Mouse (Mus musculus) thymus, adult 2 months (tissue): Measurements from ENCODE around the gene Synpo2. TPM values are rescaled to one million over a fixed set of nuclear protein-coding genes. Genes with fewer than 3 reads are reported as not detected.

Experiments
- DNase-seq: peaks from one replicate; pipeline ENCODE4 v3.0.0; 2021
- H3K27ac ChIP-seq: fragments of 200-500 bp; 2 replicates; pipeline ENCODE4 v1.5.1; 2012; ENCODE audit warnings: low read length, control low read depth; ENCODE audit not compliant: control insufficient read depth, insufficient read depth
- H3K27me3 ChIP-seq: fragments of 200-500 bp; 2 replicates; pipeline ENCODE4 v1.6.1; 2012; ENCODE audit warnings: mild to moderate bottlenecking, low read length, moderate library complexity, mixed read lengths; ENCODE audit not compliant: control insufficient read depth, insufficient read depth
- H3K36me3 ChIP-seq: fragments of 200-500 bp; 2 replicates; pipeline ENCODE4 v1.6.1; 2012; ENCODE audit warnings: mild to moderate bottlenecking, low read length, moderate library complexity; ENCODE audit not compliant: control insufficient read depth, insufficient read depth
- H3K4me1 ChIP-seq: fragments of 200-500 bp; replicated peaks from 2 replicates; pipeline ENCODE4 v1.6.1; 2012; ENCODE audit warnings: low read length; ENCODE audit not compliant: control insufficient read depth, insufficient read depth
- H3K4me3 ChIP-seq: fragments of 200-500 bp; 2 replicates; pipeline ENCODE4 v1.5.1; 2012; ENCODE audit warnings: mild to moderate bottlenecking, low read length, control low read depth, moderate library complexity; ENCODE audit not compliant: control insufficient read depth, insufficient read depth
- CTCF ChIP-seq: fragments of 200-500 bp; IDR thresholded peaks from 2 replicates; pipeline ENCODE4 v1.5.1; 2012; ENCODE audit warnings: mild to moderate bottlenecking, control low read depth, low read length, moderate library complexity, borderline replicate concordance; ENCODE audit not compliant: control insufficient read depth, poor library complexity, insufficient read depth; ENCODE audit errors: extremely low read depth
- POLR2A ChIP-seq: fragments of 200-500 bp; IDR thresholded peaks from 2 replicates; pipeline ENCODE4 v1.6.1; 2012; ENCODE audit warnings: mild to moderate bottlenecking, low read length, control low read depth, moderate library complexity; ENCODE audit not compliant: control insufficient read depth, poor library complexity, insufficient read depth; ENCODE audit errors: extremely low read depth
- WGBS: fragments of 180-500 bp; shearing (Covaris S2); methylation state at CpG from one replicate; pipeline ENCODE4 v1.1.7; 2018; 5-methylcytosine and 5-hydroxymethylcytosine counted together
- polyA plus RNA-seq: library from polyadenylated mRNA; depleted of rRNA; stranded (reverse); fragments of >200 nt; gene quantifications from 2 replicates; pipeline ENCODE4 v1.2.3, GENCODE M21; 2012; rRNA removed

Gene Synpo2
- 6.7 and 8.7 TPM in 2 replicates for polyA plus RNA-seq

DNA sequence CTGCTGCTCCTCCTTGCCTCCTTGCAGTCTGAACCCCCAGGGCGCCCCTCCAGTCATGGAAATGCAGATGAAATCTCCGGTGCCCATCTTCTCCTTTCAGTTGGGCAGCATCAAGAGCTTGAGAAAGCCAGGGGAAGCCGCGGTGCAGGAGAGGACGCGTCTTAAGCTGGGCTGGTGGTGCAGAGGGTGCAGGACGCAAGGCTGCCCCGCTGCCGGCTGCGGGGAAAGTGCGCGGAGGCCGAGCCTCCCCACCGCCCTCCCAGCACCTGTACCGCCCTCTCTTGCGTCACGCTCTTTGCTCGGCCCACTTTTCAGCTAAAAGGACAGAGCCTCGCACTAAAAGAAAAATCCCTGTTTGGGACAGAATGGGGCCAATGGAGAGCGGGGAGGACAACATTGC lies at the start of gene Synpo2:
Gene Synpo2, minus strand, starts transcription at position 229 of the 400 bp plus-strand sequence.
- peak; percentile 3 for DNase-seq
- Histone ChIP-seq H3K4me3 (peak within 1 kb of the TSS; percentile 22), H3K36me3 (no peaks in the 10 kb centered on the region), H3K4me1 (no peaks in the 10 kb centered on the region; the same call in 1 of the 2 replicates), H3K27me3 (peaks cover 4% of the 10 kb centered on the region; the same call in 1 of the 2 replicates), H3K27ac (no peak within 1 kb of the TSS)
- WGBS, result 7% methylated on average over 20 of the region's 20 CpGs
- no peak for TF ChIP-seq POLR2A
- TF ChIP-seq CTCF, result no peak

- DNase-seq, result no peak
- TF ChIP-seq CTCF (no peak), POLR2A (no peak)
- Histone ChIP-seq H3K4me1 (no peaks in the 10 kb centered on the region), H3K27me3 (no peaks in the 10 kb centered on the region), H3K4me3 (no peak overlapping the region), H3K27ac (no peak overlapping the region), H3K36me3 (no peaks in the 10 kb centered on the region)
Observed at GRCm38 (mm10) chr3:123285649-123286048, 49.7 kb upstream of the Synpo2 start.

DNA sequence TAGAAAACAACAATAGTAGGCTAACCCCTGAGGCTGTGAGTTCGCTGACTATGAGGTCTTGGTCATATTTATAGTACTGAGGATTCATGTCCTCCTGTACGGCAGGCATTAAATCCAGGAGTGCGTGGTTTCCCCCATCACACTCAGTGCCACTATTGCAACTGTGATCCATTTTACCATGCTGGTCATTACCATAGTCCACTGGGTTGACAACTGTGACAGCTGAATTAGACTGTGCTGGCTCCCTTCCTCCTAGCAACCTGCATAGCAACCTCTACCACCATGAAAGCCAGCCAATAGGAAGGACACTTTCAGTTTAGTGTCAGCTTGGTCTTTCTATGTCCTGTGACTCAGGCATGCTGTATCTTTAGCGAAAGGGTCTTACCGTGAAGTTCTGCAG lies 48.3 kb upstream of the Synpo2 start:
- H3K4me1 ChIP-seq, result no peaks in the 10 kb centered on the region
- no peak overlapping the region for H3K27ac ChIP-seq
- no peaks in the 10 kb centered on the region for H3K36me3 ChIP-seq
- WGBS, result 97% methylated on average over 5 of the region's 5 CpGs
- no peaks in the 10 kb centered on the region for H3K27me3 ChIP-seq
- no peak for DNase-seq
- H3K4me3 ChIP-seq, result no peak overlapping the region
- no peak for TF ChIP-seq CTCF
- TF ChIP-seq POLR2A, result no peak

DNA sequence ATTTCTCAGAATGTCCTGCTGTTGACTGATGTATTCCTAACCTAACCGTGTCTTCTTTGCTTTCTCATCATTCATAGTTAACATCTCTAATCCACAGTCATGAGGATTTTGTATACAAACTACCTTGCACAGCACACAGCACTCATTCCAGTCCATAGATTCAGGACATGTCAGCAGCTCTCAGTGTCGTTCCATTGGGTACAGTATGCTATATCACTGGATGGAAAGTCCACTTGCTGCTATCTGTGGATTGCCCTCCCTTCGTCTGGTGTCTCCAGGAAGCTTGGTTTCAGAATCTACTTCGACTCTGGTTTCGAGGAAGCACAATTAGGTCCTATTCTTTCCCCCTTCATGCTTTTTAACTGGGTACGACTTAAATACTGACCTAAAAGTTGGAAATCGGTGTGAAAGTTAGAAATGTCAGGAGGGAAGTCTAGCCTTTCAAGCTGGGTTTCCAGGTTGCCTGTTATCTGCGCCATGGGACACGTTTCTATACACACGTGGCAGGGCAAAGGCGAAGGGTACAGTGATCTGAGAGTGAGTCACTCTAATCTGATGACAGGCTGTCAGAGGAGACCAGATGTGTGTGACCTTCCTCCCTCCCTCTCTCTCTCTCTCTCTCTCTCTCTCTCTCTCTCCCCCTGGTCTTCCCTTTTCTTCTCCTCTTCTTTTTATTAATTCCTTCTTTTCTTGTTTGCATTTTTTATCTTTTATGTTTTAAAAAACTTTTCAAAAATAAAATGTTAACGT lies 47.1 kb upstream of the Synpo2 start:
- Histone ChIP-seq H3K4me3 (no peak overlapping the region), H3K27me3 (no peaks in the 10 kb centered on the region), H3K36me3 (no peaks in the 10 kb centered on the region), H3K27ac (no peak overlapping the region), H3K4me1 (no peaks in the 10 kb centered on the region)
- TF ChIP-seq POLR2A (no peak), CTCF (no peak)
- no peak for DNase-seq
- WGBS, result 91% methylated on average over 12 of the region's 12 CpGs

DNA sequence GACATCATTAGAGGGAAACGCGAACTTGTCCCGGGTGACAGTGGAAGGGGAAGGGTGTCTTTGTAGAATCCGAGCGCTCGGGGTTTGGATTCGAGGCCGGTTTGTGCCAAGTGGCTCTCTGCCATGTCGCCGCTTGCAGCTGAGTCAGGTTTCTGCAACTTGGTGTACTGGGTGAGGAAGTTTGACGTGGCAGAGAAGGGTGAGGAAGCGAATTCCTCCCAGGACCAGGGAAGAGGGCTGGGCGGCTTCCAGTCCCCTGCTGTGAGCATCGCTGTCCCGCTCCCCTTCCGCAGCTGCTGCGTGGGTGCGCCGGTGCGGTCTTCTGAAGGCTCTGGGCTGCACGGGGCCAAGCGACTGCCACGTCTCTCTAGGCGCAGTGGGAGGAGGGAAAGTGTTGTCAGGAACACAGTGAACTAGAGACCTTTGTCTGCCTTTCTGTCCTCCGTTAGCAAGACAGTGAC lies 31.8 kb upstream of the Synpo2 start:
- peak overlapping the region; percentile 64 for H3K4me3 ChIP-seq
- peak; percentile 46 for DNase-seq
- H3K27ac ChIP-seq, result no peak overlapping the region
- under 1% methylated on average over 25 of the region's 25 CpGs for WGBS
- TF ChIP-seq POLR2A, result peak; percentile 22; the same call in 1 of the 2 replicates
- TF ChIP-seq CTCF, result no peak
- H3K36me3 ChIP-seq, result no peaks in the 10 kb centered on the region
- no peaks in the 10 kb centered on the region for H3K27me3 ChIP-seq
- peaks cover 5% of the 10 kb centered on the region for H3K4me1 ChIP-seq

GRCm38 (mm10) chr3:123266753-123267651 lies 31.1 kb upstream of the Synpo2 start, which contains the start of gene Sec24d:
Sec24d (plus strand) TSS chr3:123267455.
- H3K4me3 ChIP-seq, result peak within 1 kb of the TSS; percentile 64
- no peaks in the 10 kb centered on the region for H3K36me3 ChIP-seq
- DNase-seq, result peak; percentile 92
- H3K27ac ChIP-seq, result no peak within 1 kb of the TSS
- WGBS, result 3% methylated on average over 68 of the region's 68 CpGs
- no peaks in the 10 kb centered on the region for H3K27me3 ChIP-seq
- peak; percentile 34; the same call in 1 of the 2 replicates for TF ChIP-seq POLR2A
- peak; percentile 52; the same call in 1 of the 2 replicates for TF ChIP-seq CTCF
- peaks cover 5% of the 10 kb centered on the region for H3K4me1 ChIP-seq
